Mouse (Mus musculus) T-helper 1 cell (primary cell): Measurements from ENCODE around the gene Slc1a1.

ENCODE experiments used
- in situ Hi-C: fragments of 300-600 bp; cut with MboI, MseI; formaldehyde crosslinking; loops from one replicate; pipeline ENCODE4 v1.15.1; 2025; ENCODE audit warnings: high pct_unique_total_duplicates

Slc1a1 gene

GRCm38 (mm10) chr19:28834798-28835499 is at the start of gene Slc1a1:
Gene Slc1a1 (plus strand): TSS chr19:28835049.
- in situ Hi-C loops: no loop called here

- in situ Hi-C loops: no loop called here
Observed at GRCm38 (mm10) chr19:28790196-28790595, 44.7 kb upstream of the Slc1a1 start.

GRCm38 (mm10) chr19:28793307-28793706 is 41.5 kb upstream of the Slc1a1 start:
- in situ Hi-C loops: no loop called here

GRCm38 (mm10) chr19:28796146-28796848 is 38.6 kb upstream of the Slc1a1 start:
- in situ Hi-C loops: no loop called here

- in situ Hi-C loops: no loop called here
Observed at GRCm38 (mm10) chr19:28796966-28797365, 37.9 kb upstream of the Slc1a1 start.

GRCm38 (mm10) chr19:28797611-28798010 is 37.2 kb upstream of the Slc1a1 start:
- in situ Hi-C loops: no loop called here

- in situ Hi-C loops: no loop called here
Observed at GRCm38 (mm10) chr19:28800448-28800847, 34.4 kb upstream of the Slc1a1 start.

GRCm38 (mm10) chr19:28806276-28806675 is 28.6 kb upstream of the Slc1a1 start:
- in situ Hi-C loops: no loop called here

GRCm38 (mm10) chr19:28806821-28807496 is 27.9 kb upstream of the Slc1a1 start:
- in situ Hi-C loops: no loop called here

- in situ Hi-C loops: no loop called here
Observed at GRCm38 (mm10) chr19:28807497-28807871, 27.4 kb upstream of the Slc1a1 start.

- in situ Hi-C loops: loop anchor here (5.0 kb wide), 1 partner anchor 1404 kb away; no protein-coding TSS in a partner anchor
Observed at GRCm38 (mm10) chr19:28818286-28818685, 16.6 kb upstream of the Slc1a1 start.

- in situ Hi-C loops: no loop called here
Observed at GRCm38 (mm10) chr19:28827697-28828328, 7.0 kb upstream of the Slc1a1 start.

- in situ Hi-C loops: no loop called here
Observed at GRCm38 (mm10) chr19:28831324-28831723, 3.5 kb upstream of the Slc1a1 start.

- in situ Hi-C loops: no loop called here
Observed at GRCm38 (mm10) chr19:28832605-28833004, 2.2 kb upstream of the Slc1a1 start.

GRCm38 (mm10) chr19:28834388-28834787 is 461 bp upstream of the Slc1a1 start:
- in situ Hi-C loops: no loop called here

- in situ Hi-C loops: no loop called here
Observed at GRCm38 (mm10) chr19:28835500-28835864, 633 bp downstream of the Slc1a1 start.

- in situ Hi-C loops: no loop called here
Observed at GRCm38 (mm10) chr19:28836116-28836515, 1.3 kb downstream of the Slc1a1 start.

- in situ Hi-C loops: no loop called here
Observed at GRCm38 (mm10) chr19:28836651-28837410, 2.0 kb downstream of the Slc1a1 start.

GRCm38 (mm10) chr19:28838796-28839195 is 3.9 kb downstream of the Slc1a1 start:
- in situ Hi-C loops: no loop called here

GRCm38 (mm10) chr19:28844946-28845710 is 10.3 kb downstream of the Slc1a1 start:
- in situ Hi-C loops: no loop called here

- in situ Hi-C loops: no loop called here
Observed at GRCm38 (mm10) chr19:28850510-28850909, 15.7 kb downstream of the Slc1a1 start.
